Mouse (Mus musculus): ENCODE data around the gene Nudt7.
A peak's percentile ranks its signal among the peaks of the same experiment; 100 is the strongest.

The Nudt7 gene

GRCm38 (mm10) chr8:114133510-114134362 lies at the start of gene Nudt7:
Gene Nudt7 (plus strand): TSS chr8:114133557.
- Histone ChIP-seq H3K27me3 (ENCODE audit: insufficient read depth, low read length) (peaks cover 12% of the 10 kb centered on the region), H3K36me3 (ENCODE audit: insufficient read depth, low read length) (no peaks in the 10 kb centered on the region), H3K4me1 (replicated peaks; ENCODE audit: low read depth, low read length) (peaks cover 16% of the 10 kb centered on the region), H3K9me3 (ENCODE audit: low read length) (no peaks in the 10 kb centered on the region), H3K4me3 (replicated peaks; ENCODE audit: low read length) (peak within 1 kb of the TSS; percentile 72)
- TF ChIP-seq NANOG (IDR thresholded peaks at IDR 0.05; ENCODE audit: borderline replicate concordance, low read length) (no peak), CTCF (conservative IDR thresholded peaks at IDR 0.05; ENCODE audit: low read length) (no peak), POU5F1 (IDR thresholded peaks at IDR 0.05; ENCODE audit: borderline replicate concordance, low read length) (no peak)

DNA sequence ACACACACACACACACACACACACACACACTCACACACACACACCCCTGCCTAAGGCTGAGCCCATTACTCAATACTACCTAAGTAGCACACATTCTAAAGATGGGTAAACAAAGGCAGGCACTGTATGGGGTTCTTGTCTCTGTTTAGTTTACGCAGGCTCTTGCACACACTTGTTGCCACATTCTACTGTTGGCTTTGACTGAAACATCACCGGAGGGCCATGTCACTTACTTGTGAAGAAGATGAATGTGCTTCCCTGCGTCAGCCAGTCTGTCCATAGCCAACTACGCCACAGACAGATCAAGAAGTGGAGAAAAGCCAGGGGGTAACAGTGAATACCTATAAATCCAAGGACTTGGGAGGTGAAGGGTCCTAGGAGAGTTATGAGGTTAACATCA lies 45.4 kb upstream of the Nudt7 start:
- H3K9me3 ChIP-seq (ENCODE audit: low read length), result no peaks in the 10 kb centered on the region
- H3K27me3 ChIP-seq (ENCODE audit: insufficient read depth, low read length), result no peaks in the 10 kb centered on the region
- H3K4me1 ChIP-seq (replicated peaks; ENCODE audit: low read depth, low read length), result no peaks in the 10 kb centered on the region
- H3K36me3 ChIP-seq (ENCODE audit: insufficient read depth, low read length), result no peaks in the 10 kb centered on the region
- no peak overlapping the region for H3K4me3 ChIP-seq (replicated peaks; ENCODE audit: low read length)
- TF ChIP-seq NANOG (IDR thresholded peaks at IDR 0.05; ENCODE audit: borderline replicate concordance, low read length), result no peak
- TF ChIP-seq CTCF (conservative IDR thresholded peaks at IDR 0.05; ENCODE audit: low read length), result no peak
- TF ChIP-seq POU5F1 (IDR thresholded peaks at IDR 0.05; ENCODE audit: borderline replicate concordance, low read length), result no peak

DNA sequence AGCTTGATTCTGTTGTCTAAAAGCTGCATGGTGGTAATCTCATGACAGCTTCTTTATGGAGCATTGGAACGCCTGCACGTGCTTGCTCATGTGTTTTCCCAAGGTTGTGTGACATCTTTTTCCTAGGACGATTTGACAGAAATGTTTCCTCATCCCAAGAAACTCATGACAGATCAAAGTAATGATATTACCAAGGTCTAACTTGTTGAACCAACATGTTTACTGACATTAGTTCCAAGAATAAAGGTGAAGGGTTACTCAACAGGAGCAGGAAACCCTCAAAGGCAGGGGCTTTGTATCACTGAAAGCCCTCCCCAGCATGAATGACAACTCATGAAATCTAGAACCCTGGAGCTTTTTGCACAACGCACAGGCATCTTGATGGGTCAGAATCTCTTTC lies 42.6 kb upstream of the Nudt7 start:
- no peaks in the 10 kb centered on the region for H3K36me3 ChIP-seq (ENCODE audit: insufficient read depth, low read length)
- H3K4me1 ChIP-seq (replicated peaks; ENCODE audit: low read depth, low read length), result no peaks in the 10 kb centered on the region

GRCm38 (mm10) chr8:114093321-114093720 lies 40.0 kb upstream of the Nudt7 start:
- no peaks in the 10 kb centered on the region for H3K9me3 ChIP-seq (ENCODE audit: low read length)
- no peak overlapping the region for H3K4me3 ChIP-seq (replicated peaks; ENCODE audit: low read length)
- no peak for TF ChIP-seq POU5F1 (IDR thresholded peaks at IDR 0.05; ENCODE audit: borderline replicate concordance, low read length)
- no peak for TF ChIP-seq NANOG (IDR thresholded peaks at IDR 0.05; ENCODE audit: borderline replicate concordance, low read length)
- no peak for TF ChIP-seq CTCF (conservative IDR thresholded peaks at IDR 0.05; ENCODE audit: low read length)
- H3K27me3 ChIP-seq (ENCODE audit: insufficient read depth, low read length), result peaks cover 7% of the 10 kb centered on the region
- H3K4me1 ChIP-seq (replicated peaks; ENCODE audit: low read depth, low read length), result no peaks in the 10 kb centered on the region
- H3K36me3 ChIP-seq (ENCODE audit: insufficient read depth, low read length), result no peaks in the 10 kb centered on the region

More for the DNA sequence above, 42.6 kb upstream of the Nudt7 start:
- Histone ChIP-seq H3K27me3 (ENCODE audit: insufficient read depth, low read length) (peaks cover 5% of the 10 kb centered on the region), H3K4me3 (replicated peaks; ENCODE audit: low read length) (no peak overlapping the region), H3K9me3 (ENCODE audit: low read length) (no peaks in the 10 kb centered on the region)
- TF ChIP-seq NANOG (IDR thresholded peaks at IDR 0.05; ENCODE audit: borderline replicate concordance, low read length), result no peak
- TF ChIP-seq POU5F1 (IDR thresholded peaks at IDR 0.05; ENCODE audit: borderline replicate concordance, low read length), result no peak
- TF ChIP-seq CTCF (conservative IDR thresholded peaks at IDR 0.05; ENCODE audit: low read length), result no peak

DNA sequence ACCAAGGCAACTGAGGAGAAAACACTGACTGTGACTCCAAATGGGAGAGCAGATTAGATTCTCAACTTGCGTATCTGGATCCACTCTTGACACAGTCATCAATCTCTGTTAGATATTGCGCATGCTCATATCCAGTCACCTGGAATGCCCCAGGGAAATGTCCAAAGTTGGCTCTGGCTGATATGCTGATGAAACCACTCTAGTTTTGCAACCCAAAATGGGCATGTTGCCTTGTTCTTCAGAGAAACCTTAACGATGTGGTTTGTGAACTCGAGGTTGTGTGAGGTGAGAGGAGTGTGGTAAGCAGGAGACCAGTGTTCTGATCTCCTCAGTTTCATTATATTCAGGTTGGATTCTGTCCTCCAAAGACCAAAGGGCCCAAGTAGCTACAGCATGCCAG lies 38.8 kb upstream of the Nudt7 start:
- Histone ChIP-seq H3K4me3 (replicated peaks; ENCODE audit: low read length) (no peak overlapping the region), H3K9me3 (ENCODE audit: low read length) (no peaks in the 10 kb centered on the region), H3K4me1 (replicated peaks; ENCODE audit: low read depth, low read length) (no peaks in the 10 kb centered on the region), H3K27me3 (ENCODE audit: insufficient read depth, low read length) (peaks cover 7% of the 10 kb centered on the region), H3K36me3 (ENCODE audit: insufficient read depth, low read length) (no peaks in the 10 kb centered on the region)
- TF ChIP-seq NANOG (IDR thresholded peaks at IDR 0.05; ENCODE audit: borderline replicate concordance, low read length), result no peak
- TF ChIP-seq CTCF (conservative IDR thresholded peaks at IDR 0.05; ENCODE audit: low read length), result no peak
- no peak for TF ChIP-seq POU5F1 (IDR thresholded peaks at IDR 0.05; ENCODE audit: borderline replicate concordance, low read length)

- Histone ChIP-seq H3K27me3 (ENCODE audit: insufficient read depth, low read length) (peaks cover 13% of the 10 kb centered on the region; the same call in 1 of the 2 replicates), H3K36me3 (ENCODE audit: insufficient read depth, low read length) (no peaks in the 10 kb centered on the region), H3K4me1 (replicated peaks; ENCODE audit: low read depth, low read length) (no peaks in the 10 kb centered on the region), H3K4me3 (replicated peaks; ENCODE audit: low read length) (no peak overlapping the region), H3K9me3 (ENCODE audit: low read length) (no peaks in the 10 kb centered on the region)
- TF ChIP-seq POU5F1 (IDR thresholded peaks at IDR 0.05; ENCODE audit: borderline replicate concordance, low read length) (no peak), CTCF (conservative IDR thresholded peaks at IDR 0.05; ENCODE audit: low read length) (peak; percentile 35)
Observed at GRCm38 (mm10) chr8:114100561-114101206, 32.7 kb upstream of the Nudt7 start.

DNA sequence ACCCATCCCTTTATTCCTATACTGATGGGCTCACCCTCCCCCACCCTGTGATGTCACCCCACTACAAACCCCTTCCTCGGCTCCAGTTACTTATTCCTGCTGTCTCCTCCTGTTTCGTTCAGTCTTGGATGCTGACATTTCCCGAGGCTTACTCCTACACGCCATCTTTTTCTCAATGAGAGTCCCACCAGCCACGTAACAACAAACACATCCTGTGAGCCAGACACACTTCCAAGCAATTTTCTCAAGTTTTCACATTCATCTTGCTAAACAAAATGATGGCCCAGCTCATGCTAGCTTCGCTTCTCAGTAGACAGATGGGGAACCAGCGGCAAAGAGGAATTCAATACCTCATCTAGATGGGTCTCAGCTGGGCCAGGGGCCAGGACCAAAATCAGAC lies 30.0 kb upstream of the Nudt7 start:
- Histone ChIP-seq H3K4me3 (replicated peaks; ENCODE audit: low read length) (no peak overlapping the region), H3K36me3 (ENCODE audit: insufficient read depth, low read length) (no peaks in the 10 kb centered on the region), H3K9me3 (ENCODE audit: low read length) (no peaks in the 10 kb centered on the region), H3K27me3 (ENCODE audit: insufficient read depth, low read length) (peaks cover 17% of the 10 kb centered on the region), H3K4me1 (replicated peaks; ENCODE audit: low read depth, low read length) (no peaks in the 10 kb centered on the region)
- no peak for TF ChIP-seq CTCF (conservative IDR thresholded peaks at IDR 0.05; ENCODE audit: low read length)
- no peak for TF ChIP-seq POU5F1 (IDR thresholded peaks at IDR 0.05; ENCODE audit: borderline replicate concordance, low read length)
- TF ChIP-seq NANOG (IDR thresholded peaks at IDR 0.05; ENCODE audit: borderline replicate concordance, low read length), result no peak

DNA sequence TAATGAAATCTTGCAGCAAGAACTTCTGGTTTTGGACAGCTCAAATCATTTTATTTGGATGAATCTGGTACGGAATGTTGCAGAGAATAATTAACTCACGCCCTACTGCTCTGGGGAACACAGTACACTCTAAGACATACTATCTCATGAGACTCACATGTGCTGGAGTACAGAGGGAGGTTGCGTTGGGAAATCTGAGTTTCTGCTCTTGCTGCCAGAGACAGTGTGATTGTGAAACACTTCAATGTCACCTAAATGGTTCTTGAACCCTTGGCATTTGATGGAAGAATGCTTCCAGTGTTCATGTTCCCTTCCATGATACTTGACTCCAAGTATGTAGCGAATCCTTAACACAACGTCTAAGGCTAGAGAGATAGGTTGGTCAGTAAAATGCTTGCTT lies 27.4 kb upstream of the Nudt7 start:
- no peaks in the 10 kb centered on the region for H3K36me3 ChIP-seq (ENCODE audit: insufficient read depth, low read length)

More for the DNA sequence above, 27.4 kb upstream of the Nudt7 start:
- H3K4me1 ChIP-seq (replicated peaks; ENCODE audit: low read depth, low read length), result no peaks in the 10 kb centered on the region
- TF ChIP-seq CTCF (conservative IDR thresholded peaks at IDR 0.05; ENCODE audit: low read length) (no peak), NANOG (IDR thresholded peaks at IDR 0.05; ENCODE audit: borderline replicate concordance, low read length) (no peak), POU5F1 (IDR thresholded peaks at IDR 0.05; ENCODE audit: borderline replicate concordance, low read length) (no peak)
- no peak overlapping the region for H3K4me3 ChIP-seq (replicated peaks; ENCODE audit: low read length)
- no peaks in the 10 kb centered on the region for H3K9me3 ChIP-seq (ENCODE audit: low read length)
- peaks cover 22% of the 10 kb centered on the region for H3K27me3 ChIP-seq (ENCODE audit: insufficient read depth, low read length)
